Mouse (Mus musculus): ENCODE measurements at regions not wholly inside any gene's neighbourhood (a gene's known extent, or its start where the extent isn't known, plus 50 kb on each side); places are given as distances from the start of the nearest gene placed in this dataset.
A peak's percentile ranks its signal among the peaks of the same experiment; 100 is the strongest.

GRCm38 (mm10) chr13:101565323-101565722 is 202.7 kb downstream of the Pik3r1 start:
- no peak for DNase-seq
- intact Hi-C loops (cut with DNase I): no loop called here

DNA sequence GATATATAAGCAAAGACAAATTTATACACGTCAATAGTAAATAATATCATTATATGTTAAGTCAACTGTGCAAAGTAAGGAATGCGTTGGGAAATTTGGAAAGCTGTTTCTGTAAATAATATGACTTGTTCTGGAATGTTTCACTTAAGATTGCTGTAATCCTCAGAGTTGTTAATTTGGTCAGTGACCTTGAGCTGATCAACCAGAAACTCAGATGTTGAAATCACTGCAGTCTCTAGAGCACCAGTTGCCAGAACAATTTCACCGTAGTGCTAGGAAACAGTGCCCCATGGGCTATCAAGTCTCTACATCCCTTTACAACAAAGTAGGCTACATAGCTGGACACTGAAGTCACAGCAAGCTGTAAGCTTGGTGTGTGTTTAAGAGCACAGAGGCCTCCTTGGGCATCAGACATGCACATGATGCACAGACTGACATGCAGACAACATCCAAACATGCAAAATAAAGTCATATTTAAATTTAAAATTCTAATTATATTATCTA is 212.6 kb downstream of the Pik3r1 start:
- intact Hi-C loops (cut with DNase I): no loop called here
- DNase-seq: no peak

DNA sequence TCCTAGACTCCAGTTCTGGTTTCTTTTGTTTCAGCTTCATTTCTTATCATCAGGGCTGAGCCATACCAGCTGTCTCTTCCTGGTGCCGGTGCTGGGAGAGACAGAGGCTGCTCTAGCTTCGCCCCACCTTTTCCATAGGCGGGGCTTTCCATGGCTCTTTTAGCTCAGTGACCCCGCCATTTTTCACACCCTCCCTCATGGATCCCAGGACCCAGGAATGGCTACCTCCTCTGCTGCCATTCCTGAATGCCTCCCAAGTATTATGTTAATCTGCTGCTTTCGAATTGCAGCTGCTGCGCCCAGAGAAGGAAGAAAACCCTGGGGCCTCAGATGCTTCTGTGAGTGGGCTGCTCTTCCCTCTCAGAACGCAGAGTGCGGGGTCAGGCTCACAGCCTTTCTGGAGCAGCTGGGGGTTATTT is 214.9 kb downstream of the Pik3r1 start:
- DNase-seq: peak; percentile 39 to 41
- intact Hi-C loops (cut with DNase I): no loop called here

- intact Hi-C loops (cut with DNase I): no loop called here
- DNase-seq: no peak
Observed at GRCm38 (mm10) chr13:101552451-101552850, 215.6 kb downstream of the Pik3r1 start.

GRCm38 (mm10) chr13:101551068-101551467 is 216.9 kb downstream of the Pik3r1 start:
- intact Hi-C loops (cut with DNase I): no loop called here
- DNase-seq: no peak

GRCm38 (mm10) chr13:101550526-101550925 is 217.5 kb downstream of the Pik3r1 start:
- no peak for DNase-seq
- intact Hi-C loops (cut with DNase I): no loop called here

GRCm38 (mm10) chr13:101547887-101548286 is 220.1 kb downstream of the Pik3r1 start:
- no peak for DNase-seq
- intact Hi-C loops (cut with DNase I): no loop called here

GRCm38 (mm10) chr13:101547365-101547764 is 220.7 kb downstream of the Pik3r1 start:
- DNase-seq: no peak
- intact Hi-C loops (cut with DNase I): no loop called here

GRCm38 (mm10) chr13:101545344-101546181 is 222.5 kb downstream of the Pik3r1 start:
- intact Hi-C loops (cut with DNase I): no loop called here

GRCm38 (mm10) chr13:101540391-101541191 is 227.4 kb downstream of the Pik3r1 start:
- DNase-seq: peak; percentile 15 to 18
- intact Hi-C loops (cut with DNase I): no loop called here

More at GRCm38 (mm10) chr13:101545344-101546181, 222.5 kb downstream of the Pik3r1 start:
- peak; percentile 15 to 16 for DNase-seq

- DNase-seq: no peak
- intact Hi-C loops (cut with DNase I): no loop called here
Observed at GRCm38 (mm10) chr13:101538110-101538509, 229.9 kb downstream of the Pik3r1 start.

DNA sequence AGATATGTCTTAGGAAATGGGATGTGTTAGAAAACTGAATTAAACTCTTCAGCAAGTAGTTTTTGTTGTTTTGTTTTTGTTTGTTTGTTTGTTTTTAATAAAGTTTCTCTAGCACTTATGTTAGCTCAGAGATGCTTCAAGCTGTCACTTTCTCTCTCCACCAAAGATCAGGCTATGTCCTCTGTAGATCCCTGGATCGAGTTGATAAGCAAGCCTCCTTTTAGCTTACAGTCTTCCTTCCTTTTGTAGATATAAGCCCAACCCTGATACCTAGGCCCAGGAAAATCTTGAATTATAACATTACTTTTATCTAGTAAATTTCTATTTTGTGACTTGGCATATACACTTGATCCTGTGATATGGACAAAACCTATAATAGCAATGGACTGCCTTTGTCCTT is 232.0 kb downstream of the Pik3r1 start:
- DNase-seq: no peak
- intact Hi-C loops (cut with DNase I): no loop called here

DNA sequence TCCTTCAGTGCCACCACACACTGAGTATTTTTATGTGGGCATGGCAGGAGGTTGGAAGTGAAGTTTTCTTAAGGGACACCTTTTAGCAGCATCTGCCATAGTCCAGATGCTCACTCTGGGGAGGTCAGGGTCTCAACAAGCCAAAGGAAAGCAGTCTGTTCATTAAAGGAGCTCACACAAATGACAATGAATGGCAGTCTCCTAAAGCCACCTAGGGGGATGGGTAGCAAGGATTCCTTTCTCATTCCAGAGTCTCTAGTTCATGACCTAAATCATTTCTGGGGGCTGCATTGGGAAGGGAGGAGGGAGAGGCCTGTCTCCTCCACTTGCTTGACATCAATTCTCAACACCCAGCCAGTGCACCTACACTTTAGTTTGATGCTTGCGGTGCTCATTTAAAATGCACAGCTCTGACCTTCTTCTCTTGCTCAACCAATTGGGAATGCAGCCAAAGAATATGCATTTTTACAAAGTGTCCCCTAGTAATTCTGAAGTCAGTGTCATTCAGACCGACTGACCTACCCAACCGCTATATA is 232.6 kb downstream of the Pik3r1 start:
- intact Hi-C loops (cut with DNase I): no loop called here
- DNase-seq: no peak

DNA sequence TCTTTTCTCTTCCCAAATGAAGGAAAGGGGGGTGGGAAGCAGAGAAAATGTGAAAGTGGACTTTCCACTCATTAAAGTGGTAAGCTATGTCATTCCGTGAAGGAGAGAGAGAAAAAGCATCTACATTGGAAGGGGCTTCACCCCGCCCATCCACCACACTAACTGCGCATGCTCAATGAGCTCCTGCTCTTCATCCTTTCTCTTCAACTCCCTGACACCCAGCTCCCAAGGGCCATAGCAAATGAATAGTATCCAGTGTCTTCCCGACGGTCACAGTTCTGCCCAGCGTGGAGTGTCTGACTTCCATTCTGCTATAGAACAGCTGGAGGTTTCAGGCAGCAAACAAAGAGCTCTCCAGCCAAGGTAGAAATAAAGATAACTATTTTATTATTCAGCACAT is 233.5 kb downstream of the Pik3r1 start:
- no peak for DNase-seq
- intact Hi-C loops (cut with DNase I): no loop called here

GRCm38 (mm10) chr13:101532913-101533312 is 235.1 kb downstream of the Pik3r1 start:
- no peak for DNase-seq
- intact Hi-C loops (cut with DNase I): no loop called here

DNA sequence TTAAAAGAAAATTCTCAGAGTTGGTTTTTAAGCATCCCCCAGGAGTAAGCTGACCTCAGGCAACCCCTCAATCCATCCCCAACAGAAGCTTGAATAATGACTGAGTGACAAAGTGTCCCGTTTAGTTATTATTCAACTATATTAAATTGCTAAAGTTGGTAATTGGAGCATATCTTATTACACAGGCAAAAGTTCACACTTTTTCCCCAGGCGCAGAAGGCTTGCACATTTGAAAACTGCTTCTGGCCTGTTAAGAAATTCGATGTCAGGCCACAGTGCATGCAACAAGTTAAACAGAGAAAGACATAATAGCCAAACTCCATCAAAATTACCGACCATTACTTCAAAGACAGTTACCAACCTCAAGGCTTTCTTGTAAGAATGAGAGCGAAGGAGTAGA is 240.3 kb downstream of the Pik3r1 start:
- no peak for DNase-seq
- intact Hi-C loops (cut with DNase I): no loop called here

DNA sequence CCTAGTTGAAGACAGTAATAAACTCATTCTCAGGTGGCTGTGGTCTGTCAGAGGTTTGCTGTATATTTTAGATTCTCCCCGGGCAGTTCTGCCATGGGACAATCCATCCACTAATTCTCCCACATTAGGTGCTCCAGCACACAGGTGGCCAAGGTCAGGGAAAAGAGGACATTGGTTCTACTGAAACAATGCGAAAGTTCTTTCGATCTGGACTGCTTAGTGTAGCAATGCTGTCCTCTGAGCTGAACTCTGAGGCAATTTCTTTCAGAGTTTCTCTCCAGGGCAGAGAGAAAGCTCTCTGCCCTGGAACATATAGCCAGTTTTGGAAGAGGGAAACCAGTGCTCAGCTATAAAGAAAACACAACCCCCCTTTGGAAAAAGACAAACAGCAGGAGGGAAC is 243.2 kb downstream of the Pik3r1 start:
- no peak for DNase-seq
- intact Hi-C loops (cut with DNase I): no loop called here

DNA sequence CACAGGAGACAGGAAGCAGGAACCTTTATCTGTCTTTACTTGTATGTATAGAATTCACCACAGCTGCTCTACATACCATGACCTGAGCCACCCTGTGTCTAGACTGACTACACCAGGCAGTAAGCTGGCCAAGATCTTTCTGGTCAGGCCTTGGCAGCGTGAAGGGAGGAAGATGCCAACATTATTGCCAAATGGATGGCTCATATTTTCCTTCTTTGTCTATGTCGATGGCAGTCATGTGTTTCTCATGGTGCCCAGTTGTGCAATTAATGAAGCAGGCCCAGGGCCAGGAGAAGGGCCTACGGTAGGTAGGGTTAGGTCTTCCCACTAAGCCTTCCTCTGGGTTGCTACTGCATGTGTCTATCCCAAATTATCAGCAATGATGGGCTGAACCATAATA is 243.8 kb downstream of the Pik3r1 start:
- intact Hi-C loops (cut with DNase I): no loop called here
- DNase-seq: no peak

DNA sequence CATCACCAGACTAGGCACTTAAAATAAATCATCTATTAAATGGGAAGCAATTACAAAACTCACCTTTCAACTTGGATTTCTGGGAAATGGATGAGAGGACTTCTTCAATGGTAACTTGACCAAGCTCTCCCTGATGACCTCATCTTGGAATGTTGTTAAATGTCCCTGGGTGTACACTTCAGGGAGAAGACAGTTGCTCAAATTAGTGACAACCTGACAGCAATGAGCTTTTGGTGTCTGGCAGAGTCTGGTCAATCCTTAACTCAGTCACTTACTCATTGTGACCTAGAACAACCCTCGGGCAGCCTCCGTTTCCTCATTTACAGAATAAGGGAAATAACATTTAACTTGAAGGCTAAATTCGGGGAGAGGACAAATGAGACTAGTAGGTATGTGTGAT is 244.5 kb downstream of the Pik3r1 start:
- intact Hi-C loops (cut with DNase I): no loop called here

DNA sequence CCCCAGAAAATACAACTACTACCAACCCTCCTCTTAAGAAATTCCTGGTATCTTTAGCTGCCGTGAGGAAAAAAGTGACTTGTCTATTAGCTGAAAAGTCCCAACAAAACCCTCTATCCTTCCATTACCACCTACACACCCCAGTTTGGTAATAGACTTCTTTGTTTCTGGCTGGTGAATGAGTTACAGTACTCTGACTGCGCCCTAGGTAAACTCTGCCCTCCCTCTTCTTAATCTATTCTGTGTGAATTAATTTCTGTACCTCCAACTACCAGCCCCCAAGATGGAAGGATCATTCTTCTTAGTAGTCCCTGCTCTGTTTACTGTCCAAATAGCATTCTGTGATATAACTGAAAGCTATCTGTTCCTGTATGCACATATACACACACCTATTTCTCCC is 245.4 kb downstream of the Pik3r1 start:
- intact Hi-C loops (cut with DNase I): no loop called here
- DNase-seq: no peak

More for the DNA sequence above, 244.5 kb downstream of the Pik3r1 start:
- no peak for DNase-seq

DNA sequence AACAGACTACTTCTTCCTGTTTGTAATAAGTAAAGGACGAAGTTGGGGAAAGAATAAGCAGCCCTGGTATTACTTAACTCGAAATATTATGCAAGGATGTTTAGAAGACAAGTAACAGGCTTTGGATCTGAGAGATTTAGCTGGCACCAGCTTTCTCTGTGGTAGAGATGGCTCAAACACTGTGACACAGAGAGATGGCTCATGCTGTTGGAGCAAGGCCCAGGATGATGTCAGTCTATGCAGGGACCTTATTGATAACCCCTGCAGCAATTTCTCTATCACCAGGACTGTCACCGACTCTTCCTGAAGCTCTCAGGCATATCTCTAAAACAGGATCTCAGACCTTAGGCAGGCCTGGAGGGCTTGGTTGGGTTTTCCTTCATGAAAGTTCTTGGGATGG is 254.7 kb downstream of the Pik3r1 start:
- intact Hi-C loops (cut with DNase I): no loop called here
- no peak for DNase-seq
